Mouse (Mus musculus): ENCODE measurements around the gene Pik3r1. TPM values are rescaled to one million over a fixed set of nuclear protein-coding genes. Genes with fewer than 3 reads are reported as not detected.

Pik3r1 gene
- polyA plus RNA-seq, 1 experiment from 2014 or later: 95.5 TPM

- no peaks in the 10 kb centered on the region for H3K27me3 ChIP-seq (ENCODE audit: control insufficient read depth, insufficient read depth, low read length)
- H3K4me2 ChIP-seq (replicated peaks; ENCODE audit: low read depth, low read length): no peak overlapping the region
- H3K4me3 ChIP-seq (ENCODE audit: low read depth, low read length): no peak overlapping the region
- no peaks in the 10 kb centered on the region for H3K9me3 ChIP-seq (ENCODE audit: control insufficient read depth, low read depth, low read length)
- H3K36me3 ChIP-seq (ENCODE audit: control insufficient read depth, insufficient read depth, low read length): peaks cover 12% of the 10 kb centered on the region
- H3K4me1 ChIP-seq (ENCODE audit: control insufficient read depth, insufficient read depth, low read length): peaks cover 27% of the 10 kb centered on the region; the same call in 1 of the 2 replicates
- no peak overlapping the region for H3K27ac ChIP-seq (ENCODE audit: low read length)
- no peak overlapping the region for H3K9ac ChIP-seq (replicated peaks; ENCODE audit: low read depth, low read length)
- 2% methylated on average over 7 of the region's 7 CpGs for WGBS
- ATAC-seq (ENCODE audit: insufficient number of reproducible peaks, insufficient read depth, low FRiP score, low read depth): no peak
These were observed 72.1 kb downstream of the Pik3r1 start for GRCm38 (mm10) chr13:101695876-101696275.

- peak overlapping the region; percentile 85 for H3K27ac ChIP-seq (ENCODE audit: low read length)
- H3K4me3 ChIP-seq (ENCODE audit: low read depth, low read length): peak overlapping the region; percentile 55
- H3K4me2 ChIP-seq (replicated peaks; ENCODE audit: low read depth, low read length): peak overlapping the region; percentile 74
- peaks cover 27% of the 10 kb centered on the region; the same call in 1 of the 2 replicates for H3K4me1 ChIP-seq (ENCODE audit: control insufficient read depth, insufficient read depth, low read length)
- 0 out of 2 replicates have a peak, but pooled peaks cover 3% of the 10 kb centered on the region for H3K36me3 ChIP-seq (ENCODE audit: control insufficient read depth, insufficient read depth, low read length)
- H3K9ac ChIP-seq (replicated peaks; ENCODE audit: low read depth, low read length): peak overlapping the region; percentile 55; the same call in 1 of the 2 replicates
- H3K9me3 ChIP-seq (ENCODE audit: control insufficient read depth, low read depth, low read length): no peaks in the 10 kb centered on the region
- no peaks in the 10 kb centered on the region for H3K27me3 ChIP-seq (ENCODE audit: control insufficient read depth, insufficient read depth, low read length)
- peak; percentile 81 for ATAC-seq (ENCODE audit: insufficient number of reproducible peaks, insufficient read depth, low FRiP score, low read depth)
- 2% methylated on average over 48 of the region's 48 CpGs for WGBS
These were observed 73.3 kb downstream of the Pik3r1 start for GRCm38 (mm10) chr13:101694496-101695251.

- peak overlapping the region; percentile 85 for H3K27ac ChIP-seq (ENCODE audit: low read length)
- peak; percentile 80 for ATAC-seq (ENCODE audit: insufficient number of reproducible peaks, insufficient read depth, low FRiP score, low read depth)
- H3K4me3 ChIP-seq (ENCODE audit: low read depth, low read length): peak overlapping the region; percentile 55
- no peaks in the 10 kb centered on the region for H3K27me3 ChIP-seq (ENCODE audit: control insufficient read depth, insufficient read depth, low read length)
- H3K9me3 ChIP-seq (ENCODE audit: control insufficient read depth, low read depth, low read length): no peaks in the 10 kb centered on the region
- H3K36me3 ChIP-seq (ENCODE audit: control insufficient read depth, insufficient read depth, low read length): peaks cover 1% of the 10 kb centered on the region; the same call in 1 of the 2 replicates
- peak overlapping the region; percentile 74 for H3K4me2 ChIP-seq (replicated peaks; ENCODE audit: low read depth, low read length)
- H3K9ac ChIP-seq (replicated peaks; ENCODE audit: low read depth, low read length): peak overlapping the region; percentile 55; the same call in 1 of the 2 replicates
- peaks cover 27% of the 10 kb centered on the region; the same call in 1 of the 2 replicates for H3K4me1 ChIP-seq (ENCODE audit: control insufficient read depth, insufficient read depth, low read length)
- 2% methylated on average over 12 of the region's 12 CpGs for WGBS
These were observed 74.0 kb downstream of the Pik3r1 start for GRCm38 (mm10) chr13:101693967-101694495.

GRCm38 (mm10) chr13:101692866-101693691 is 74.9 kb downstream of the Pik3r1 start:
- Histone ChIP-seq H3K4me3 (ENCODE audit: low read depth, low read length) (peak overlapping the region; percentile 55), H3K27ac (ENCODE audit: low read length) (peak overlapping the region; percentile 7; the same call in 1 of the 2 replicates), H3K4me2 (replicated peaks; ENCODE audit: low read depth, low read length) (peak overlapping the region; percentile 74), H3K9ac (replicated peaks; ENCODE audit: low read depth, low read length) (peak overlapping the region; percentile 55; the same call in 1 of the 2 replicates), H3K4me1 (ENCODE audit: control insufficient read depth, insufficient read depth, low read length) (peaks cover 27% of the 10 kb centered on the region; the same call in 1 of the 2 replicates), H3K36me3 (ENCODE audit: control insufficient read depth, insufficient read depth, low read length) (peaks cover 8% of the 10 kb centered on the region), H3K27me3 (ENCODE audit: control insufficient read depth, insufficient read depth, low read length) (no peaks in the 10 kb centered on the region), H3K9me3 (ENCODE audit: control insufficient read depth, low read depth, low read length) (no peaks in the 10 kb centered on the region)
- 51% methylated on average over 7 of the region's 7 CpGs for WGBS
- no peak for ATAC-seq (ENCODE audit: insufficient number of reproducible peaks, insufficient read depth, low FRiP score, low read depth)

GRCm38 (mm10) chr13:101692239-101692784 is 75.7 kb downstream of the Pik3r1 start:
- no peak overlapping the region; the same call in 1 of the 2 replicates for H3K9ac ChIP-seq (replicated peaks; ENCODE audit: low read depth, low read length)

GRCm38 (mm10) chr13:101691669-101692068 is 76.3 kb downstream of the Pik3r1 start:
- H3K4me1 ChIP-seq (ENCODE audit: control insufficient read depth, insufficient read depth, low read length): peaks cover 19% of the 10 kb centered on the region; the same call in 1 of the 2 replicates
- H3K4me2 ChIP-seq (replicated peaks; ENCODE audit: low read depth, low read length): peak overlapping the region; percentile 74
- H3K4me3 ChIP-seq (ENCODE audit: low read depth, low read length): peak overlapping the region; percentile 55; the same call in 1 of the 2 replicates
- H3K9me3 ChIP-seq (ENCODE audit: control insufficient read depth, low read depth, low read length): no peaks in the 10 kb centered on the region
- no peak overlapping the region for H3K9ac ChIP-seq (replicated peaks; ENCODE audit: low read depth, low read length)
- no peak overlapping the region for H3K27ac ChIP-seq (ENCODE audit: low read length)
- 68% methylated on average over 6 of the region's 6 CpGs for WGBS
- ATAC-seq (ENCODE audit: insufficient number of reproducible peaks, insufficient read depth, low FRiP score, low read depth): no peak
- H3K36me3 ChIP-seq (ENCODE audit: control insufficient read depth, insufficient read depth, low read length): peaks cover 22% of the 10 kb centered on the region
- H3K27me3 ChIP-seq (ENCODE audit: control insufficient read depth, insufficient read depth, low read length): no peaks in the 10 kb centered on the region

More at GRCm38 (mm10) chr13:101692239-101692784, 75.7 kb downstream of the Pik3r1 start:
- Histone ChIP-seq H3K27me3 (ENCODE audit: control insufficient read depth, insufficient read depth, low read length) (no peaks in the 10 kb centered on the region), H3K4me3 (ENCODE audit: low read depth, low read length) (peak overlapping the region; percentile 55; the same call in 1 of the 2 replicates), H3K36me3 (ENCODE audit: control insufficient read depth, insufficient read depth, low read length) (peaks cover 15% of the 10 kb centered on the region), H3K9me3 (ENCODE audit: control insufficient read depth, low read depth, low read length) (no peaks in the 10 kb centered on the region), H3K4me2 (replicated peaks; ENCODE audit: low read depth, low read length) (peak overlapping the region; percentile 74), H3K4me1 (ENCODE audit: control insufficient read depth, insufficient read depth, low read length) (peaks cover 24% of the 10 kb centered on the region; the same call in 1 of the 2 replicates), H3K27ac (ENCODE audit: low read length) (peak overlapping the region; percentile 52)
- peak; percentile 42; the same call in 1 of the 2 replicates for ATAC-seq (ENCODE audit: insufficient number of reproducible peaks, insufficient read depth, low FRiP score, low read depth)
- 35% methylated on average over 17 of the region's 17 CpGs for WGBS

GRCm38 (mm10) chr13:101690911-101691655 is 76.9 kb downstream of the Pik3r1 start:
- no peak overlapping the region; the same call in 1 of the 2 replicates for H3K9ac ChIP-seq (replicated peaks; ENCODE audit: low read depth, low read length)
- 0 out of 2 replicates have a peak overlapping the region, but pooled peaks have one; percentile 74 for H3K4me2 ChIP-seq (replicated peaks; ENCODE audit: low read depth, low read length)
- WGBS: 68% methylated on average over 10 of the region's 10 CpGs
- peak overlapping the region; percentile 55; the same call in 1 of the 2 replicates for H3K4me3 ChIP-seq (ENCODE audit: low read depth, low read length)
- ATAC-seq (ENCODE audit: insufficient number of reproducible peaks, insufficient read depth, low FRiP score, low read depth): no peak
- no peak overlapping the region for H3K27ac ChIP-seq (ENCODE audit: low read length)
- peaks cover 19% of the 10 kb centered on the region; the same call in 1 of the 2 replicates for H3K4me1 ChIP-seq (ENCODE audit: control insufficient read depth, insufficient read depth, low read length)
- no peaks in the 10 kb centered on the region for H3K9me3 ChIP-seq (ENCODE audit: control insufficient read depth, low read depth, low read length)
- H3K36me3 ChIP-seq (ENCODE audit: control insufficient read depth, insufficient read depth, low read length): peaks cover 27% of the 10 kb centered on the region
- H3K27me3 ChIP-seq (ENCODE audit: control insufficient read depth, insufficient read depth, low read length): no peaks in the 10 kb centered on the region
